Mouse (Mus musculus) embryonic fibroblast, embryonic 13.5 days (primary cell): ENCODE measurements around the gene Slc22a6.

Experiments used
- CTCF ChIP-seq: IDR thresholded peaks from 2 replicates; pipeline ENCODE4 v1.5.1; 2011; ENCODE audit warnings: mild to moderate bottlenecking, control low read depth, low read length, moderate library complexity, borderline replicate concordance; ENCODE audit not compliant: insufficient read depth
- POLR2A ChIP-seq: IDR thresholded peaks from 2 replicates; pipeline ENCODE4 v1.6.1; 2011; ENCODE audit warnings: low read depth, mild to moderate bottlenecking, control low read depth, low read length, moderate library complexity

DNA sequence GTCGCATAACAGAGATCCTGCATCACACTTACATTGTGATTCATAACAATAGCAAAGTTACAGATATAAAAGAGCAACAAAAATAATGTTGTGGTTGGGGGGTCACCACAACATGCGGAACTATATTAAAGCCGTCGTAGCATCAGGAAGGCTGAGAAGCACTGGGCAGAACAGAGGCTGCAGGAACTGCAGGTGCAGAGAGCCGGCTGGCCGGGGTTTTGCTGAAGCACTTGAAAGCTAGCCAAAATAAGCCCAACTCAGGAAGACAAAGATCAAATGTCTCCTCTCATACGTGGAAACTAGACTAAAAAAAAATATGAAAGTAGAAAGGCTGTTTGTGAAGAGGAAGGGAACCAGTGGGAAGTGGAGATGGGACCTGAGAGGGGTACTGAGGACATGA is 46.1 kb upstream of the Slc22a6 start:
- TF ChIP-seq CTCF, result no peak
- TF ChIP-seq POLR2A, result no peak
